Mouse (Mus musculus): ENCODE measurements around the gene Zfp750. TPM values are rescaled to one million over a fixed set of nuclear protein-coding genes. Genes with fewer than 3 reads are reported as not detected.

Zfp750 gene
- total RNA-seq (2021) = under 1 TPM; 0.14 to 0.22 TPM

- no peak for DNase-seq (ENCODE audit: extremely low spot score in 1 of 2, low spot score in 1 of 2)
Observed at GRCm38 (mm10) chr11:121519131-121519530, at the start of gene Zfp750. TSS of gene Zfp750 (minus strand) at chr11:121519333.

DNA sequence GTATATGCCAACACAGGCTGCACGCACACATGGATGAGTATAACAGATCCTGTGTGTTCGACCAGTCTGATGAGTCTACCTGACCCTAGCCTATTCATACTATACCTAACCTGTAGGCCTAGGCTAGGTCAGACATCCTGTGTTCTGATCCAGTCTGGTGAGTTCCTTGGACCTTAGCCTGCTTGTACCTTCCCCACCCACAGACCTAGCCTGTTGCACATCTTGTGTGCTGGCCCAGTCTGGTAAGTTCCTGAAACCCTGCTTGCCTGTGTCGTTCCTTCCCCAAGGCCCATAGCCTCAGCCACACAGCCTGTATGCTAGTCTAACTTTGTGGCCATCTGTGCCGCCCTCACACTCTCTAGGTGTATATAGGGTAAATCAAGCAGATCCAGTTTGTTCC lies 45.1 kb upstream of the Zfp750 start:
- no peak for DNase-seq (ENCODE audit: extremely low spot score in 1 of 2, low spot score in 1 of 2)

- no peak for DNase-seq (ENCODE audit: extremely low spot score in 1 of 2, low spot score in 1 of 2)
Observed at GRCm38 (mm10) chr11:121563312-121563711, 44.2 kb upstream of the Zfp750 start.

DNA sequence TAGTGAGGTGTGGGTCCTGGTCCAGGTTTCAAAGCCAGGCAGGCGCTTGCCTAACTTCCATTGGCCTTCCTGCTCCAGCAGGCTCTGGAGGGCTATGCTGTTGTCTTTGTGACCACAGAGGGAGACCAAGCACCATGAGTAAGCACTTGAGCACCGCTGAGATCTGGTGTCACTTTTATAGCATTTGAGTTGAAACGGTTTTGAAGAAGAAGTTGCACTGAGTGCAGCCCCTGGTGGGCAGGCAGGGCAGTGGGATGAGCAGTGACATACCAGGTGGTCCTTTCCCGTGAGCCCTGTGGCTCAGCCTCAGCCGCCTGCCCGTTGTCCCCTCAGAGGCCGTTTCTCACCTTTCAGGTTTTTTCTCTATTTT lies 41.1 kb upstream of the Zfp750 start:
- no peak for DNase-seq (ENCODE audit: extremely low spot score in 1 of 2, low spot score in 1 of 2)

DNA sequence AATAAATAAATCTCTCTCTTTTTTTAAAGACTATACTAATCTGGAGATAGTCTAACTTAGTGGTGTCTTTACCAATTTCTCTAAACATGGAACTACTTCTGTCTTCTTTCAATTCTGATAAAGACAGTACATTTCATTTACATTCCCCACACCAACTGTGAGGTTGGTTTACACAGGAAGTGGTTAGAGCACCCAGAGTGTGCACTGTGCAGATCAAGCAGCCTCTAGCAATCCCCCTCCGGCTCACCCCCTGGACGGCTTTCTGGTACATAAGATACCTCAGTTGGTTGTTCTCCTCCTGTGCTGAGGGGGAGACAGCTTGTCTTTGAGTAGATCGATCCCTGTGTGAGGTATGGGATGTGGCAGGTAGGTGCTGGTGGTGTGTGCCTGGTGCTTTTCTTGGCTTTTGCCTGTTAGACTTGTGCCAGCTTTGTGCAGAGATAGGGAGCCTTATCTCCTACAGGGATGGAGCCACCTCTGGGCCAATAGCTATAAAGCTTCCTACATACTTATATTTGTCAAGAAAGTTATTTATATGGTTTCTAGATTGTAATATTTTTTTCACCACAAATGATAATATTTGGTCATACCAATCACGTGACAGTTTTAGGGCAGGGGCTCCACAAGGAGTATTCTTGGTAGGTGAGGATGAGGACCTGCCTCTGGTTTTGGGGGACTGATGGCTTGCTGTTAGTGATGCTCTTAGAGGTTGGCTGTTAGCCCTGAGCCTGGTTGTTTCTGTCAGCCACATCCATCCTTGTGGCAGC lies 40.6 kb upstream of the Zfp750 start:
- no peak for DNase-seq (ENCODE audit: extremely low spot score in 1 of 2, low spot score in 1 of 2)

DNA sequence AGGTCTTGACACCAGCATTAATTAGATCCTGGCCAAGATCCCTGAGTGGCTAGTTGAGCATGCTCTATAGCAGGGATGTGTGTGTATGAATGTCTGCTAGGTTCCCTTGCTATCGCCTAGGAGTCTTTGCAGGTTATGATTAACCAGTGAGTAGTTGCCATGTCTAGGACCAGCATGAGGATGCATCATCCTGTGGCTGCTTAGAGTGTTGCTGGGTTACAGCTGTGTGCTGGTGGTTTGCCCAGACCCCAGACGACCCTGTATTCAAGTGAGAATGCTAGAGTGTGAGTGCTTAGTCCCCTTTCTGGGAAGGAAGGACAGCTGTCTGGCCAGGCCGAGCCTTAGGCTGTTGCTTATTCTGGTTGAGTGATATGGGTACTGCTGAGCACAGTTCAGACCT lies 39.4 kb upstream of the Zfp750 start:
- no peak for DNase-seq (ENCODE audit: extremely low spot score in 1 of 2, low spot score in 1 of 2)

GRCm38 (mm10) chr11:121557946-121558345 lies 38.8 kb upstream of the Zfp750 start:
- no peak for DNase-seq (ENCODE audit: extremely low spot score in 1 of 2, low spot score in 1 of 2)

- DNase-seq (ENCODE audit: extremely low spot score in 1 of 2, low spot score in 1 of 2) = no peak
Observed at GRCm38 (mm10) chr11:121556727-121557126, 37.6 kb upstream of the Zfp750 start.

DNA sequence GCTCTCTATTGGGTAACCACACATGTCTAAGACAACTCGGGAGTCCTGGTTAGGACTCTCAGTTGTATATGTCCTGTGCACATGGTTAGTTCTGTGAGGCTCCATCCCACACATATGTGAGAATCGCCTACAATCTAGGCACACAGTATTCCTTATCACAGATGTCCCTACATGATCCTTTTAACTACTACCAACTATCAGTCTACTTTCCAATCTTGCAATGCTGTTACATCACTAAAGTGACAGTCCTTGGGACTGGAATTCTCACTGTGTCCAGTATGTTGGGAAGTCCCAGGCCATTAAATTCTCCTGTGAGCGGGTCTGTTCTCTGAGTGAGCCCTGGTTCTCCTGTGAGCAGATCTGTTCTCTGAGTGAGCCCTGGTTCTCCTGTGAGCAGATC lies 34.3 kb upstream of the Zfp750 start:
- no peak for DNase-seq (ENCODE audit: extremely low spot score in 1 of 2, low spot score in 1 of 2)

DNA sequence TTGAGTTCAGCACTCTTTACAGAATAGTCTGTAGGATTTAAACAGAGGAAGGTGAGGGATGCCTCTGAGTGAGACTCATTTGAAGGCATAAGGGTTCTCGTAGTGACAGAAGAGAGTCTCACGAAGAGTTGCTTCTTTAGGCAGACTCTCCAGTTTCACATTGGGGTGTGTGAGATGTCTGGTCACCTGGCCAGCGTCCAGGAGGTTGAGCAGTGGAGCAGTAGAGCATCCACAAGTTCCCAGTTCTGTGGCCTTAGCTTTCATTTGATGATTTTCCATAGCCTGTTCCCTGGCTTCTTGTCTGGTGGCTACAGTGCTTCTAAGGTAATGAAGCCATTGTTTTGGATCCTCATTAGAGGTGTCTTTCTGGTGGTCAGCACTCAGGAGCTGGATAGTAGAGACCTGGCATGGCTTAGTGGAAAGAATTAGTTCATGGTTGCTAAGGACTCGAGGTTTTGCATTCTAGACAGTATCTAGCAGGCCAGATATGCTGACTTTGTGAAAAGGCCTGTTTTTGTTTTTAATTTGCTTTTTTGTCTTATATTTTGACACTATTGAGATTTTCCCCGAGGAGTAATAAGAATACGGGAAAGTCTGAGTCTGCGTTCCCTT lies 33.8 kb upstream of the Zfp750 start:
- no peak for DNase-seq (ENCODE audit: extremely low spot score in 1 of 2, low spot score in 1 of 2)

GRCm38 (mm10) chr11:121552167-121552566 lies 33.0 kb upstream of the Zfp750 start:
- DNase-seq (ENCODE audit: extremely low spot score in 1 of 2, low spot score in 1 of 2) = no peak

DNA sequence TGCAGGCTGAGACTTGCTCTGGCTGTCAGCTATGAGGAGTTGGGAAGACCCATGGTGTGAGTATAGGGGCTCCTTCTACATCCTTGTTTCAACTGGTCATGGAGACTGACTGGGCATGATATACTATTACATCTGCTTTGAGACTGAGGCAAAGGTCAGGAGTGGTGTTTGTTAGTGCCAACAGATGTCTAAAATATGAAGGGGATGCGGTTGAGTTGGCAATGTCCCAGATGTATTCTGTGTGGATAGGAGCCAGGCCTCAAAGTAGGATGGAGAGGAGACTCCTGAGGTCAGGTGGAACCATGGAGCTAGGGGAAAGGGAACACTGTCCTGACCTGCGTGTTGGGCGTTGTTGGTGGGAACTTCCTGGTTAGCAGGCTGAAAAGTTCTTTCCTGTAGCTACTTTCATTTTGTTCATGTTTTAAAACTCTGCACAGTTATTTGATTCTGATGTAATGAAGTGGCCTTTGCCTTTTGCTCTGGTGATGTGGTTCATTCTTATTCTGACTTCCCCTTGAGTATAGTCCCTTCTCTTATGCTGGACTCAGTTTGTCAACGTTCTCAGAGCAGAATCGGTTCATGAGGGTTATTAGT lies 32.2 kb upstream of the Zfp750 start:
- DNase-seq (ENCODE audit: extremely low spot score in 1 of 2, low spot score in 1 of 2) = no peak

- no peak for DNase-seq (ENCODE audit: extremely low spot score in 1 of 2, low spot score in 1 of 2)
Observed at GRCm38 (mm10) chr11:121549843-121550647, 30.9 kb upstream of the Zfp750 start.

DNA sequence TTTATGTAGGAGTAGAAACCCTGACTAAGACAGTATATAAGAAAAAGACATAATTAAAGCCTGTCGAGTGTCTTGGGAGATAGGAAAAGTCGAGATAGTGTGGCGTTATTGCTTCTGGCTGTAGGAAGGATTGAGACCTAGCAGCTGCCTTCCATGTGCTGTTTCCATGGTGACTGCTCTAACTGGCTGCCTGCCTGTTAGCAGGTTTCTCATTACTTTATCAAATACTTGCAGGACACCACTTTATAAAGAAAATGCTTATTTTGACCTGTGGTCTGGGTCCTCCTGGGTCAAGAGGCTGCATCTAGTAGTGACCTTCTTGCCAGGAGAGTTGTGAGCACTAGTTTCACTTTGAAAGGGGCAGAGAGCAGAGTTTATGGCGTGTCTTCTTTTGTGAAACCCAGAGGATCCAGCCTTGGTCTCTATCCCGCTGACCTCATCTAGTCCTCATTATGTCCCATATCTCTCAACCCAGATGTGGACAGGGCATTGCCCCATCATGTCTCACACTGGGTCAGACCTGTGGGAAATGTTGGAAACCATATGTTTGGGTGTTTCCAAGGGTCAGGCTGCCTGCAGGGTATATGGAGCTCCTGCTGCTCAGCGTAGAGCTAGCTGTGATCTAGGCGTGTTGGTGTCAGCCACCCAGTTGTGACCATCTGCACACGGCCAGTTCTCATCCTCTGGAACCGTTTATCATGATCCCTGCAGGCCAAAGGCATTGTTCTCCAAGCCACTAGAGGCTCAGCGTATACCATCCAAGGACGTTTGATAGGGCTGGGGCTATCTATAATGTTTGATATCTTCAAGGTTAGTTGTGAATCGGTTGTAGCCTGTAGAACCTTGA lies 30.1 kb upstream of the Zfp750 start:
- peak in 1 of 2 experiments; percentile 50 for DNase-seq (ENCODE audit: extremely low spot score in 1 of 2, low spot score in 1 of 2)

- DNase-seq (ENCODE audit: extremely low spot score in 1 of 2, low spot score in 1 of 2) = no peak
Observed at GRCm38 (mm10) chr11:121547925-121548324, 28.8 kb upstream of the Zfp750 start.

DNA sequence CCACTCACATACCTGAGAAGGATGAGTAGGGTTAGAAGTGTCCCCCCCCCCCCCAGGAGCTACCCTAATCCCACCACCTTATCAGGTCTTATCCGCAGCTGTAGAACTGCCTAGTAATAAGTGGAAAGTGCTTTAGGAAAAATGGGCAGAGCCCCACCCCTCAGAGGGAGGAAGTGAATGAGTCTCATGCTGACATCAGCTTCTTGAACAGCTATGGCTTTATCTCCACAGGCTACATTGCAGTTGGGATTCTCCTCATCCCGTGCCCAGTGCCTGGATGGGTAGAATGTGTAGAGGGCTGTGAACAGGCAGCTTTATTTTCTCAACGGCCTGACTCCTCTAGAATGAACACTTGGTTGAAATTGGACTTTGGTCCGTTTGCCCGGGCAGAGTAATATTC lies 28.1 kb upstream of the Zfp750 start:
- DNase-seq (ENCODE audit: extremely low spot score in 1 of 2, low spot score in 1 of 2) = no peak

DNA sequence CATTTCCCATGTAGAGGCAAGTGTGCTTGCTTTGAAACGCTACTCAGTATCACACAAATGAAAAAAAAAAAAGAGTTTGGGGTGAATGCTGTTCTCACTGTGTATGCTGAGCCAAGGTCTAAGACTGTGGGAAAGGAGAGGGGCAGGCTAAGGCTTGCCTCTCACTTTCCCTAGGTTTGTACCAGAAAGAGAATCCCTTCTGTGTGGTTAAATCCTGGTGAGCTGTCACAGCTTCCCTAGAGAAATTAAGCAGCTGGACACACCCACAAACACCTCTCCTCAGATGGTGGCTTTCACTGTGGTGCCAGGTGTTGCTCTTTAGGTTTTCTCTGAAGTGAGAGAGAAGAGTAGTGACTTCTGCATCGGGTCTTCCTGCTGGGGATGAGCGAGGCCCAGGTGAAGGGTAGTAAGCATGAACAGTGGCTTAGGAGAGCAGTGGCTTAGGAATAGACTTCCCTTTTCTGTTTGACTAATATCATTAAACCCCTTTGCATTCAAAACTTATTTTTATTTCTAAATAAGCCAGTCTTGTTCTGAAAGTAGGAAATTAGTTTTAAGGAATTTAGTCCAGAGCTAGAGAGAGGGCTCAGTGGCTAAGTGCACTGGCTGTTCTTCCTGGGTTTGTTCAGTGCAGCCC lies 26.4 kb upstream of the Zfp750 start:
- DNase-seq (ENCODE audit: extremely low spot score in 1 of 2, low spot score in 1 of 2) = no peak

DNA sequence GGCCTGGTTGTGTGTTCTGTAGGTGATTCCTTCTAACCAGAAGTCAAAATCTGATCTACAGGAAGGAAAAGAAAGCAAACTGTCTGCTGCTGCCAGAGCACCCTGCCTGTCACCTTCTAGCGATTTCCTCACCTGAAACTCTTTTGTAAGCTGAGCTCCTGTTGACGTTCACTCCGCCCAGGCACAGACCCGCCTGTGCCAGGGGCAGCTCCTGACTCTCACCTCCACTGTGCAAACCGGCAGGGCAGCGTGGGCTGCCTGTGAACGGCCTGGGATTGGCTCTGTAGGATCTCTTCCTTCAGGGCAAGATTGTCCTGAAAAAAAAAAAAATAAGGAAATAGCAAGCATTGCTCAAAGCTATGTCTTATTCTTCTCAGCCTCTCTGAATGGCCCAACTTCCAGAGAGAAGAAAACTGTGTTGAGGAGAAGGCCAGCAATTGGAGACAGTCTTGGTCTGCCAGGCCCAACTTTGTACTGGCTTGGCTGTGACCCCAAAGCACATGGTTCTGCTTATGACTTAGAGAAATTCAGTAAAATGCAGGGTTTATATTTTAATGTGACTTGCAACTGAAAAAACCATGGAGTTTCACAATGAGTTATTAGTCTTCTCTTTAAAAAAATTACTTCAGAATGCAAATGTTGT lies 25.7 kb upstream of the Zfp750 start:
- DNase-seq (ENCODE audit: extremely low spot score in 1 of 2, low spot score in 1 of 2) = no peak

DNA sequence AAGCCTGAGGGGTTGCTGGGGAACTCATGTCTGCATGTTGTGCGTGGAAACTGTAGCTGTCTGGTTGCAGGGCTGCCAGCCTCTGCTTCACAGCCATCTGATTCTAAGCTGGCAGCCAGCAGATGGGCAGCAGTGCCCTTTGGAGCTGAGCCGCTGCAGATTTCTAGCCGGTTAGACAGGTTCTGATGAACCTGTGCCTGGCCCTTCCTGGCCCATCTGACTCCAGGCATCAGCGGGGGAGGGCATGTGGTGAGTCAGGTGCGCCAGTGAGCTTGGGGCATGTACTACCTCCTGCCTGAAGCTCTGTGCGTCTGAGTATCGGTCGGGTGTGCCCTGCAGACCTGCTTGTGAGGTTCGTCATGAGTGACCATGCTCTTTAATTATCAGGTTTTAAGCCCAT lies 24.8 kb upstream of the Zfp750 start:
- DNase-seq (ENCODE audit: extremely low spot score in 1 of 2, low spot score in 1 of 2) = peak in 1 of 2 experiments; percentile 38

All from layer of hippocampus, postnatal 25 days (tissue).